Comparison of ENCODE assay signal across 33 mouse cellular contexts in genomic region chr17:5421835-5422234, GRCm38 (mm10). TPM values are rescaled to one million over a fixed set of nuclear protein-coding genes. Genes with fewer than 3 reads are reported as not detected.
DNase-seq lines count a peak whose midpoint lies in the region; ATAC-seq and TF ChIP-seq lines count a peak whose summit lies in the region.
"Had no signal": no experiment of that assay in that cellular context is flagged by ENCODE, and none has a peak within 500 bp of the region (broad histone marks: within the 10 kb centered on the region; RNA-seq: fewer than 3 reads in every experiment).

No protein-coding gene starts in this region.

- peak; percentile 52 for DNase-seq in kidney, postnatal 0 days (ENCODE audit: low spot score)
- no peak for DNase-seq in kidney, adult 9 months
- DNase-seq in lung, postnatal 14 days: no peak
- DNase-seq in lung, postnatal 0 days (ENCODE audit: low spot score): peak; percentile 72
- no peak for DNase-seq in left cerebral cortex, adult 11 months (ENCODE audit: low spot score)
- DNase-seq: adrenal gland, adult 8-10 months; cerebellum, adult 9-10 months; cerebellum, postnatal 36 days; forebrain, postnatal 0 days; heart, postnatal 36 days; kidney, adult 8-10 months; kidney, postnatal 36 days; retina, postnatal 1 day; right cerebral cortex, postnatal 14 days; thymus, postnatal 25 days had no signal

- no peak for ATAC-seq in kidney, postnatal 0 days (replicated peaks; ENCODE audit: low FRiP score, low read depth)
- ATAC-seq in lung, embryonic 15.5 days (ENCODE audit: borderline replicate concordance, extremely low read depth, low FRiP score, low TSS enrichment): 0 out of 2 replicates have a peak, but pooled peaks have one; percentile 46
- ATAC-seq in lung, postnatal 0 days: peak; percentile 86
- ATAC-seq in megakaryocyte-erythroid progenitor cell, adult 5-6 weeks (replicated peaks; ENCODE audit: low FRiP score, low TSS enrichment, poor library complexity, severe bottlenecking): peak; percentile 52; the same call in 1 of the 2 replicates
- ATAC-seq: activated CD4-positive, CD25-positive, alpha-beta regulatory T cell, adult 4 months; CD4-positive, CD25-positive, alpha-beta regulatory T cell, adult 4 months; forebrain, postnatal 0 days; intestine, embryonic 16.5 days; midbrain, embryonic 15.5 days had no signal

- H3K9me3 ChIP-seq in kidney, postnatal 0 days (replicated peaks; ENCODE audit: low read length): no peaks in the 10 kb centered on the region
- H3K9me3 ChIP-seq in lung, embryonic 15.5 days: no peaks in the 10 kb centered on the region
- no peaks in the 10 kb centered on the region for H3K9me3 ChIP-seq in lung, postnatal 0 days (ENCODE audit: low read length)
- H3K9me3 ChIP-seq: embryonic facial prominence, embryonic 13.5 days; forebrain, embryonic 12.5 days; hindbrain, embryonic 13.5 days; limb, embryonic 13.5 days; midbrain, embryonic 10.5 days; midbrain, embryonic 15.5 days; neural tube, embryonic 15.5 days; stomach, embryonic 15.5 days had no signal

- no peak overlapping the region for H3K4me2 ChIP-seq in kidney, postnatal 0 days (ENCODE audit: low read length)
- no peak overlapping the region for H3K4me2 ChIP-seq in lung, embryonic 15.5 days
- no peak overlapping the region for H3K4me2 ChIP-seq in lung, postnatal 0 days (replicated peaks; ENCODE audit: low read depth, low read length)
- H3K4me2 ChIP-seq: embryonic facial prominence, embryonic 13.5 days; forebrain, embryonic 12.5 days; hindbrain, embryonic 13.5 days; limb, embryonic 13.5 days; midbrain, embryonic 15.5 days; neural tube, embryonic 15.5 days; stomach, embryonic 15.5 days had no signal

- peaks cover 6% of the 10 kb centered on the region; the same call in 1 of the 2 replicates for H3K36me3 ChIP-seq in kidney, postnatal 0 days (ENCODE audit: insufficient read depth, low read length)
- peaks cover 26% of the 10 kb centered on the region for H3K36me3 ChIP-seq in lung, embryonic 15.5 days
- H3K36me3 ChIP-seq in lung, postnatal 0 days (ENCODE audit: insufficient read depth, low read length): no peaks in the 10 kb centered on the region
- H3K36me3 ChIP-seq: midbrain, embryonic 15.5 days had no signal

- no peak overlapping the region for H3K9ac ChIP-seq in kidney, postnatal 0 days (ENCODE audit: low read depth, low read length)
- no peak overlapping the region for H3K9ac ChIP-seq in lung, embryonic 15.5 days
- H3K9ac ChIP-seq in lung, postnatal 0 days (replicated peaks; ENCODE audit: low read depth): no peak overlapping the region
- H3K9ac ChIP-seq: embryonic facial prominence, embryonic 13.5 days; forebrain, embryonic 12.5 days; forebrain, postnatal 0 days; hindbrain, embryonic 13.5 days; limb, embryonic 13.5 days; liver, embryonic 14.5 days; midbrain, embryonic 15.5 days; neural tube, embryonic 15.5 days; stomach, embryonic 15.5 days had no signal

- TF ChIP-seq EP300 in lung, postnatal 0 days (IDR thresholded peaks at IDR 0.05): no peak

- H3K4me1 ChIP-seq in kidney, postnatal 0 days (replicated peaks; ENCODE audit: insufficient read depth, low read length): no peaks in the 10 kb centered on the region
- H3K4me1 ChIP-seq in lung, embryonic 15.5 days: no peaks in the 10 kb centered on the region
- no peaks in the 10 kb centered on the region for H3K4me1 ChIP-seq in lung, postnatal 0 days (ENCODE audit: insufficient read depth, low read depth, low read length)
- H3K4me1 ChIP-seq: forebrain, embryonic 12.5 days; limb, embryonic 13.5 days; midbrain, embryonic 10.5 days; midbrain, embryonic 15.5 days; neural tube, embryonic 15.5 days; stomach, embryonic 15.5 days had no signal

- TF ChIP-seq CTCF in kidney, postnatal 0 days (IDR thresholded peaks at IDR 0.05; ENCODE audit: low read depth): no peak
- no peak for TF ChIP-seq CTCF in lung, postnatal 0 days (IDR thresholded peaks at IDR 0.05)

- 43% methylated on average over 4 of the region's 4 CpGs for WGBS in kidney, postnatal 0 days
- WGBS in lung, embryonic 15.5 days: 35% methylated on average over 4 of the region's 4 CpGs
- 26% methylated on average over 4 of the region's 4 CpGs for WGBS in lung, postnatal 0 days

- no peaks in the 10 kb centered on the region for H3K27me3 ChIP-seq in kidney, postnatal 0 days (ENCODE audit: insufficient read depth, low read length)
- no peaks in the 10 kb centered on the region for H3K27me3 ChIP-seq in lung, embryonic 15.5 days
- no peaks in the 10 kb centered on the region for H3K27me3 ChIP-seq in lung, postnatal 0 days (replicated peaks; ENCODE audit: insufficient read depth, low read length)
- H3K27me3 ChIP-seq: embryonic facial prominence, embryonic 13.5 days; forebrain, embryonic 12.5 days; hindbrain, embryonic 13.5 days; limb, embryonic 13.5 days; midbrain, embryonic 15.5 days; neural tube, embryonic 15.5 days; stomach, embryonic 15.5 days had no signal

- H3K27ac ChIP-seq in kidney, postnatal 0 days: no peak overlapping the region
- no peak overlapping the region for H3K27ac ChIP-seq in lung, embryonic 15.5 days
- H3K27ac ChIP-seq in lung, postnatal 0 days (ENCODE audit: low read length): no peak overlapping the region
- H3K27ac ChIP-seq: embryonic facial prominence, embryonic 13.5 days; forebrain, embryonic 12.5 days; hindbrain, embryonic 13.5 days; layer of hippocampus, adult 2 months; limb, embryonic 13.5 days; liver, embryonic 14.5 days; macrophage; midbrain, embryonic 10.5 days; midbrain, embryonic 15.5 days; neural tube, embryonic 15.5 days; stomach, embryonic 15.5 days had no signal

- H3K4me3 ChIP-seq in kidney, postnatal 0 days (replicated peaks; ENCODE audit: low read depth, low read length): no peak overlapping the region
- no peak overlapping the region for H3K4me3 ChIP-seq in lung, embryonic 15.5 days
- no peak overlapping the region for H3K4me3 ChIP-seq in lung, postnatal 0 days (ENCODE audit: low read depth, low read length)
- H3K4me3 ChIP-seq: embryonic facial prominence, embryonic 13.5 days; erythroblast, embryonic 14.5 days; forebrain, embryonic 12.5 days; hindbrain, embryonic 13.5 days; layer of hippocampus, adult 2 months; limb, embryonic 13.5 days; midbrain, embryonic 10.5 days; midbrain, embryonic 15.5 days; neural tube, embryonic 15.5 days; stomach, embryonic 15.5 days had no signal

RNA-seq across cellular contexts. Expression of gene Ldhal6b, which starts 3.3 kb away (rescaled TPM):
- not detected in 2 replicates for polyA plus RNA-seq in kidney, postnatal 0 days (2015; fragmentation: Nextera tagmentation; extraction: Ambion mirVana)
- not detected in 2 replicates for polyA plus RNA-seq in lung, embryonic 15.5 days (2015; fragmentation: Nextera tagmentation; extraction: Ambion mirVana)
- not detected in 2 replicates for polyA plus RNA-seq in lung, postnatal 0 days (2015; fragmentation: Nextera tagmentation; extraction: Ambion mirVana)
- total RNA-seq in megakaryocyte-erythroid progenitor cell, adult 5-6 weeks (2014; fragmentation: Nextera tagmentation): 3.8 TPM in 1 of 2 replicates, not detected in the other
- total RNA-seq in megakaryocyte-erythroid progenitor cell, adult 5-6 weeks (2017): 1.0 and 1.4 TPM in 2 replicates
- polyA plus RNA-seq: CD4-positive, CD25-positive, alpha-beta regulatory T cell, adult 4 months; embryonic facial prominence, embryonic 13.5 days; erythroblast, embryonic 14.5 days; forebrain, postnatal 0 days; heart, embryonic 14.5 days; intestine, embryonic 16.5 days; limb, embryonic 13.5 days; midbrain, embryonic 10.5 days; midbrain, embryonic 15.5 days; neural tube, embryonic 15.5 days; stomach, embryonic 15.5 days had no signal

RNA-seq across cellular contexts. Expression of gene Tmem242, which starts 18.2 kb away (rescaled TPM):
- 130 and 139 TPM in 2 replicates for polyA plus RNA-seq in kidney, postnatal 0 days (2015; fragmentation: Nextera tagmentation; extraction: Ambion mirVana)
- polyA plus RNA-seq in lung, embryonic 15.5 days (2015; fragmentation: Nextera tagmentation; extraction: Ambion mirVana): 118 and 127 TPM in 2 replicates
- 84.3 and 89.0 TPM in 2 replicates for polyA plus RNA-seq in lung, postnatal 0 days (2015; fragmentation: Nextera tagmentation; extraction: Ambion mirVana)
- 39.4 and 43.1 TPM in 2 replicates for total RNA-seq in megakaryocyte-erythroid progenitor cell, adult 5-6 weeks (2014; fragmentation: Nextera tagmentation)
- total RNA-seq in megakaryocyte-erythroid progenitor cell, adult 5-6 weeks (2017): 31.2 and 34.8 TPM in 2 replicates

Comparison
In these comparisons a context has a peak if more than half of its experiments do, and no peak if none do; other contexts are left out.
1. DNase-seq: peak in kidney, postnatal 0 days (single experiment) and lung, postnatal 0 days (single experiment); none in kidney, adult 9 months (single experiment), lung, postnatal 14 days (single experiment) and left cerebral cortex, adult 11 months (single experiment).